Mouse (Mus musculus): ENCODE results near the gene Tnr.
A peak's percentile ranks its signal among the peaks of the same experiment; 100 is the strongest.

The Tnr gene

DNA sequence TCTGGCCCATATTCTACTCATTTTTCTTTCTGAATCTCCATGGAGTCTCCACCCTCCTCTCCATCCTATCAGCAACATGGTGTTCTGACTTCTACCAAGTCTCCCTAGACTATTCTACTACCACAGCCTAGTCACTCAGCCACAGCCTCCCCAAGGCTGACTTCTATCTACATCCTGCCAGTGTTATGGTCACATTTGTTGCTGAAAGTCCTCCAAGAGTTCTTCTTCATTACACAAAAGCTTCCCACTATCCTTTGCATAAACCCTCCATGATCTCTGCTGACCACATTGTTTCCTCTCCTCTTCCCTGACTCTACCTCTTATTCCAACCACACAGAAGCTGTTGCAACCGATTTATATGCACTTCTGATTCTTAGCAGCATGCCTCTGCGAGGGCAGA, 272.5 kb downstream of the Tnr start:
- no peak for DNase-seq (ENCODE audit: low spot score in 2 of 2)

DNA sequence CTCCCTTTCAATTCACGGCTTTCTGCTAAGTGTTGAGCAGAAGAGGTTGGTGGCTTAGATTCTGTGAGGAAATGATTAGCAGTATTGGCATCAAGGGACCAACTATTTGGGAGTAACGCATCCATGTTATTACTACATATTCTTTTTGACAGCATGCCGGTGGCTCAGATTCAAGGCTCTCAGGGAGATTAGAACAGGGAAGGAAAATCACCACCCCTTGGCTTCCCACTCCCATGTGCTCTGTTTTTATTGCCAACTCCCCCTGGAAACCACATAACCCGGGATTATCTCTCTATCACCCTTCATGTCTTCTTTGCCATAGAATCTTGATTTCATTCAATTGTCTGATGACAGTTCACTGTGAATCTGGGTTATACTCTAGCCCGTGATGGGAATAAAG, 276.8 kb downstream of the Tnr start:
- no peak for DNase-seq (ENCODE audit: low spot score in 2 of 2)

DNA sequence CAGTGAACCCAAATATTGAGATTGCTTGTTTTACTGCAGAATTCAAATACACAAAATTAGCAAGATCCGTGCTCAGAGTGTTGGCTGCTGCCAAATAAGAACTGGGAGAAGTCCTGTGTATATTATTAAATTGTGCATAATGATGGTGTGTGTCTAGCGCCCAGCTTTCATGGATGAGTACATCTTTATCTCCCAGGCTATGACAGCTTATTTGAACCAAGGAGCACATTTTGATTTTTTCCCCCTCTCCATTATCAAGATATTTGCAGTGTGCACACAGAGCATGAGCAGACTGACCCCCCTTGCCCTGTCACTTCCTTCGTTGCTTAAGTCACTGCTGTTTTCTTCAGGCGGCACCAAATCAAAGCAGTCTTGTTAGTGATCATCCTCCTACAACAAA, 278.2 kb downstream of the Tnr start:
- DNase-seq (ENCODE audit: low spot score in 2 of 2): no peak

DNA sequence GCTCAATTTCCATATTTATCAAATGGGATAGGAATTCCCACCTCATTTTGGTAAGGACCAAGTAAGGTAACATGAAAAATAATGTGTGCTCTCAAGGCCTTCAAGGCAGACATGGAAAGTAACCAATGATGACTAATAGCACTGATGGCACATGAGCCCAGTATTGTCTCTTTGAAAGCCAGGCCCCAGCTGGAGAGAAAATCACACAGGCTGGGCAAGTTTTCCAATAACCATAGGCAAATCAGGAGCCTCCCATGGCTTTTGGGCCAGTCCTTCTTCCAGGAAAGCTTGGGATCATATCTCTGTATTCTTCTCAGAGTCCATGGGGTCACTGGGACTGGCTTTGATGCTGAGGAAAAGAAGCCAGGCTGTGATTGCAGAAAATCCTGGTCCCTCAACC, 280.1 kb downstream of the Tnr start:
- DNase-seq (ENCODE audit: low spot score in 2 of 2): no peak

DNA sequence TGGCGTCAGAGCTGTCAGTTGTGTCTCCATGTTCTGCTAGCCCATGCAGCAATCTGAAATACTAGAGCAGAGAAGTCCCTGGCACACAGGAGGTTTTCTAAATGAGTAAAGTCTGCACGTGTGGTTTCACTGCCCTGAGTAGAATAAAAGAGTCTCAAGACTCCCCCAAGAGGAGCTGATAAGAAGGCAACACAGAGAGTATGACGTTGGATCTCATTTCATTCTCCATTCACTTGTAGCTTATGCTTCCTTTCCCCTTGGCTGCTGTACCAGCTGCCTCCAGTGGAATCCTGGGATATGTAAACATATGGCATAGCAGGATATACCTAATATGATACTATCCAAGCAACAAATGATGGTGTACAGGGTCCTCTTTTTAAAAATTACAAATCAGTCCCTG, 285.9 kb downstream of the Tnr start:
- DNase-seq (ENCODE audit: low spot score in 2 of 2): no peak

DNA sequence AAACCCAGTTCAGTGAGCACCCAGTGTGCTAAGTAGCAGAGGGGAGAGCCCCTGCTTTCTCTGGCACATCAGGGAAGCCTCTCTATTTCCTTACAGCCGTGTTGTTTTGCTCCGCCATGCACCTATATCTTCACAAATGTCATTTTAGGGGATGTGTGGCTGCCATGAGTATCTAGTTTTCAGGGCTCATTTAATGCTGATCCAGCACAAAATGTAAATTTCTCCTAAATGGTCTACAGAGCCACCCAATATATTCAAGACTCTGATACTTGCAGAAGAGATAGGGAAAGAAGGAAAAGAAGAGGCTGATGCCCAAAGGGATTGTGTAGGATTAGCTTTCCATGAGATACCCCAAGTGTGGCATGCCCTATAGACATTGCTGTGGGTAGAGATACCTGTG, 288.2 kb downstream of the Tnr start:
- DNase-seq (ENCODE audit: low spot score in 2 of 2): no peak

DNA sequence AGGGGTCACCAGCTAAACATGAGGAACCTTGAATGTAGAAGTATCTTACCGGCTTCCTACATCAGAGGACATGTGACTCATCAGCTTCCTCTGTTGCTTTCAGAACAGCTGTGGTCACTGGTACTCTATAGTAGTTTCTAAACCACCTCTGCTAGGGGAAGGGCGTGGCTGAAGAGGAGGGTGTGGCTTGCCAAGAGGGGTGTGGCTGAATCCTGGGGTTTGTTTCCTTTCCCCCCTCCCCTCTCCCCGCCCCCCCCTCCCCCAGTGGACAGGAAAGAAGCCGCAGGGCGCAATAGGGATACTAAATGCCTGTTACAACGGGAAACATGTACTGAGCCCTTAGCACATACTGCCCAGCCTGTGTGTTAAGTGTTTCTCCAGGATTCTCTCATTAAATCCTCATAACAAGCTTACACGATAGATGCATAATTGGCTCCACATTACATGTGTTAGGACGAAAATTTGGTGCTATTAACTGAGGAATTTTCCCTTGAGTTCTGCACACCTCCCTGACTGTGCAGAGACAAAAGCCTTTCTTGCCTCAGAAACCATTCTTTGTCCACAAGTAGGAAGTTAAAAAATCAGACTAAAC, 289.3 kb downstream of the Tnr start:
- DNase-seq (ENCODE audit: low spot score in 2 of 2): no peak

DNA sequence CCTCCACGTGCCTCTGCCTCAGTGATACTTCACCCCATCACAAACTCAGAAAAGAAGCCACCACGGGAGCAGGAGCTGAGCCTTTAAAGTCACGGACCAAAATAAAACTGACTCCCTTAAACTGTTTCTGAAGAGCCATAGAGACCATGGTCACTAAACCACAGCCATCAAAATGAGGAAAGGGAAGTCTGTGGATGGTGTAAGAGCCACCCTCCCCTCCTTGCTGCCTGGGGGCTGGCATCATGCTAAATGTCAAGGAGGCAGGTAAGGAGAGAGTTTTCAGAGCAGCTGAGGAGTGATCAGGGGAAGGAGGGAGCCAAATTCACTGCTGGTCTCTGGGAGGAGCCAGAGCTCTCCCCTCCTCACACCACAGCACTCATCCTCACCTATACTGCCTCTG, 290.8 kb downstream of the Tnr start:
- no peak for DNase-seq (ENCODE audit: low spot score in 2 of 2)

DNA sequence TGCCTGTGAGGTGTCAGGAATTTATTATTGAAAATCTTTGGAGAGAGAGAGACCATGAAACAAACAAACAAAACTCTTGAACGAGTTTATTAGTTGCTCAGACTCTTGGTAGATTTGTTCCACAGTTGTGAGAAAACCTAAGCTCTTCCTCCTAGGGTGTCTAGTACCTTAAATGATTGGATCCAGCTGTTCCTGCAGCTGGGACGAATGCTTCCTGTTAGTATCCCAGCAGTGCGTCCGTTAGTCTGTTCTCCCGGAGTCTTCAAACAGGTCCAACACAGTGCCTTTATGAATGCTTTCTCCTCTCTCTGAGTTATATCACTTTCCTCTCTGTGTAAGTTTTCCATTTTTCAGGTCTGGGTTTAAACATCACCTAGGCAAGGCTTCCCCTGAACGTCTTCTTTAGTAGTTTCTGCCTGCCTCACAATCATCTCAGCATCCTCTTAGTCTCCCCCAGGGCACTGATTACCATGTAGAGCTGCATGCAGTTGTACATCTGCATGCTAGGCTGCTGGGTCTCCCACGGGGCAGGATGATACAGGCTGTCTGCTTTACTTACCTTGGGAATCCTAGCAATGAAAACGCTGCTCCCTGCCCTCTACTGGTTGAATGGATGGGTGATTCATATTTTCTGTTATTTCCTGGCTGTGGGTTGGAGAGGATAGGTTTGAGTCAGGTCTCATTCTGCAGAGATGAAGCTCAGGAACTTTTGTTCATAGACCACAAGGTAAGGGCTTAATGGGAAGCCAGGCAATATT, 293.2 kb downstream of the Tnr start:
- DNase-seq (ENCODE audit: low spot score in 2 of 2): no peak

DNA sequence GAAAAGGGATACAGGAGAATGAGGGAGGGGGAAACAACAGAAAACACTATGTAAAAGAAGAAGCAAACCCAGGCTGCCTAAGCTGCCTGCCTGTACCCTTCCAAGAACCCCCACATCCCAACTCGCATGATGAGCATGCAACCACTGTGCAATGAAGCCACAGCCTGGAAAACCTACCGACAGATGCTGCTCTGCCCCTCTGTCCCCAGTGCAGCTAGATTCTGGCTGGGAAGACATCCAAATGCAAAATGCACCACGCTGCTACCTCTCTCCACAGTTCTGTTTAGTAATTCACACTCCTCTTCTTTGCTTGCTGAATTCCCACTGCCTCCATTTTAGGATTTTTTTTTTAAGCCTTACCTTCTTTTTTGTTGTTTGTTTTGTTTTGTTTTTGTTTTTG, 295.9 kb downstream of the Tnr start:
- peak; percentile 43 to 54 for DNase-seq (ENCODE audit: low spot score in 2 of 2)

DNA sequence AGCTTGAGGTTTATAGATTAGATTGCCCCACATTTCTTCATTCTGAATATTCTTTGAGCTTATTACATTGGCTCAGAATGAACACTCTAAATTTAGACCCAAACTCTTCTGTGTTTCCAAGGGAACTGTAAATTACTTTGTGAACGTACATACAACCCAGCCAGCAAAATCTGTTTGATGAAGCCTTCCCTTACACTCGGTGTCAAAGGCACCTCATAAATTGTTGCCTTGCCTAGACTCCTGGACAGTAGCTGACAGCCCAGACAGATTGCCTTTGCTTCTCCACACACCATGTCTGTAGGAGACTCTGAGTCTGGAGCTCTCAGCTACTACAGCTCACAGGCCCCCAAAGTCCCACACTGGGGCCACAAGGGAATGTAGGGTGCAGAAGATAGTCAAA, 298.8 kb downstream of the Tnr start:
- DNase-seq (ENCODE audit: low spot score in 2 of 2): peak in 1 of 2 experiments; percentile 67

DNA sequence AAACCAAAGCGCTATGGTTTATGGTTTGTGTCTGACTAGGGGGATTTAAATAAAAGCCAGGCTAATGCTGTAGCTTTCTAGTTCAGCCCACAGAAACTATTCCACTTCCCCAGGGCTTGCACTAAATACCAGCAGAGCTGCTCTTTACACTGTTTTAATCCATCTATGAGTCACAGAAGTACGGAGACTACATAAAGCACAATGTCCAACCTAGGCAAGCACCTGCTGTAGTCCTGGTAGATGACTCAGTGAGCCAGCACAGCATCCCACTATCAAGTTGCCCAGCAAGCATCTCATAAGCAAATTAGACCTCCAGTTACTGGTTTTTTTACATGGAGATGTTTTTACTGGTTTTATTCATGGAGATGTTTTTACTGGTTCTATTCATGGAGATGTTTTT, 305.0 kb downstream of the Tnr start:
- DNase-seq (ENCODE audit: low spot score in 2 of 2): no peak

DNA sequence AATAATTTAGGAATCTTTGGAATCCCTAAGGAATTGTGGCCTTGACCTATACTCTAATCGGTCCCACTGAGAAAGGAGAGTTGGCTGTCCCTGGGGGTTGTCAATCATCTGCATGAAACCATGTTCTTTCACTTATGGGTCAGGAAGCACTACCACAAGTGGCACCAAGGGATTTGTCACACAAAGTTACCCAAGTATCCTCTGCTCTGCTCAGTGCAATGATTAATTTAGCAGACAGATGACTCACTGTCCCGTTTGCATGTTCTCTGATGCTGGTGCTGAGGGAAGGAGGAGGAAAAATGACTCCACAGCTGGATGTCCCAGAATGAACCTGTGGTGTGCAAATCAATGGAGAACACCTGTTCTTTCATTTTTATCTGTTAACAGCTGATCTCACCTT, 309.6 kb downstream of the Tnr start:
- DNase-seq (ENCODE audit: low spot score in 2 of 2): no peak

DNA sequence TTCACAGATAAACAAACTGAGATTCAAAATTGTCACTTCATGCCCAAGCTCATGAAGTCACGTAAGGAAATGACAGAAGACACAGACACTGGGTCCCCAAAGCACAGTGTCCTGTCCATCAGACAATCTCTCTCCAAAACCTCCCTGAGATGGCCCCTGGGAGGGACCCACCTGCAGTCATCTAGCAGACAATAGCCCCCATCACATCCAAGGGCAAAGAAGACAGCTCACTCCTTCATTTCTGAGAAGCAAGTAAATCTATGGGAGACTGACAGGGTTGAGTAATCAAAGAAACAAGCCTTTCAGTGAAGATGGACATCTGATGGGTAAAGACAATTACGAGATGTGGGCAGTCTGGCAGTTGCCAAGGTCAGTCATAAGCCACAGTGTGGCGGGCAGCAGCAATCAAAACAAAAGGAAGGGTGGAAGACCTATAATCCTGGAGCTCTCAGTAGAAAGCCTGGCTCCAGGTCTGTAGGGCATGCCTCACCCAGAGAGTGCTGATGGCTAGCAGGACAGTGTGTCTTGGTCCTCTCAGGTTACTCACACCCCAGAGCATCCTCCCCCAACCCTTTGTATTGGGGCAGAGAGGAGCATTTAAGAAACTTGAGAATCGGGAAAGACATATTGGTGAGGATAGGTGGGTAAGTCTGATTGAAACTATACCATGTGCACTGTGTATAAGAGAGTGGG, 310.2 kb downstream of the Tnr start:
- DNase-seq (ENCODE audit: low spot score in 2 of 2): no peak

DNA sequence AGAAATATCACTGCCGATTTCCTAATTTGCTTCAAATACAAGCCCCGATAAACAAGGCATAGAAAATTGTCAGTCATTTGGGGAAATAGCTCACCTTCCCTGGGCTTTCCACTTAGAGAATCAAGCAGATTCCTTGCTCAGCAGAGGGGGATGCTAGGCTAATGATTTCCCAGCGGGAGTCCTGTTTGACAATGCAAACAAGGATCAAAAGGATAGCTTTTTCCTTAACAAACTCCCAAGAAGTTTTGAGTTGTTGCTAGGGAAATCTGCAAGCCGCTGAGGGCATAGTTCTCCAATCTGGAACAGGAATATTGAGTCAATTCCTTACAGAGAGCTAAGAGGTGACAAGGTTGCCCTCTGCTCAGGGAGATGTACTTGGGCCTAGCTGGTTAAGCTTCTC, 311.6 kb downstream of the Tnr start:
- DNase-seq (ENCODE audit: low spot score in 2 of 2): no peak

DNA sequence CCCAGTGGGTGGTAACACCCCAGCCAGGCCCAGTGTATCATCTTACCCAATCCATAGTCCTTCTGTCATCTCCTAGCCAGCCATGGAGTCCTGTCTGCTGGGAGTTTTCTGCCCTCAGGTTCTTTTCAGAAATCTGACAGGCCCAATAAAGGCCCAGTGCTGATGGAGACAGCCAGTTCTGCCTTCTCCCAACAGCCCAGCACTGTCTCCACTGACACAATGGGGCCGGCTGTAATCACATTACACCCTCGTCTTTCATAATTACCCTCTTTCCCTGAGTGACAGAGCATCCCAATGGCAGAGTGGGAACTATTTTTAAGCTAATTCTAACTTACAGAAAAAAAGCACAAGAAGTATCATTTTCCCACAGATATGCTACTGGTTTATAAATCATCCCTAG, 316.8 kb downstream of the Tnr start:
- no peak for DNase-seq (ENCODE audit: low spot score in 2 of 2)

DNA sequence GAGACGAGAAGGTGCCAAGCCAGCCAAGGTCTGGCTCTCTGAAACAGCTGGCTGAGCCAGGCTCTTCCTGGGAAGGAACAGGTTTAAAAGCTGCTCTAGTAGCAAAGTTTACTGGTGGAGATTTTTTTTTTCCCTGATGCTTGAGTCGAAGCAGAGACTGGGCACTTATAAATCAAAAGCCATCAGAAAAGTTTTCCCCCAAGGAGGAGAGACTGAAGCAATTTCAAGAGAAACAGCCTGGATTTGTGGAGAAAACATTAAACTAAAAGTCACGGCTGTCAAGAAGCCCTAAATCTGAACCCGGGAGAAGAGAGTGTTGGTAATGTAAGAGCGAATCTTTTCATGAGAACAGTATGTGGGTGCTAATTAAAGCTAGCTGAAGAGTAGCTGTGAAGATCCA, 319.3 kb downstream of the Tnr start:
- no peak for DNase-seq (ENCODE audit: low spot score in 2 of 2)

DNA sequence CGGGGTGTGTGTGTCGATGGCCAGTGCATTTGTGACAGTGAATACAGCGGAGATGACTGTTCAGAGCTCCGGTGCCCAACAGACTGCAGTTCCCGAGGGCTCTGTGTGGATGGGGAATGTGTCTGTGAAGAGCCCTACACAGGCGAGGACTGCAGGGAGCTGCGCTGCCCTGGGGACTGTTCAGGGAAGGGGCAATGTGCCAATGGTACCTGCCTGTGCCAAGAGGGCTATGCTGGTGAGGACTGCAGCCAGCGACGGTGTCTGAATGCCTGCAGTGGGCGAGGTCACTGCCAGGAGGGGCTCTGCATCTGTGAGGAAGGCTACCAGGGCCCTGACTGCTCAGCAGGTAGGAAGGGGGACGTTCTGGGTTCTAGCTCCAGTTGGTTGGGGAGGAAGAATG, 328.5 kb downstream of the Tnr start:
- DNase-seq (ENCODE audit: low spot score in 2 of 2): peak in 1 of 2 experiments; percentile 54

DNA sequence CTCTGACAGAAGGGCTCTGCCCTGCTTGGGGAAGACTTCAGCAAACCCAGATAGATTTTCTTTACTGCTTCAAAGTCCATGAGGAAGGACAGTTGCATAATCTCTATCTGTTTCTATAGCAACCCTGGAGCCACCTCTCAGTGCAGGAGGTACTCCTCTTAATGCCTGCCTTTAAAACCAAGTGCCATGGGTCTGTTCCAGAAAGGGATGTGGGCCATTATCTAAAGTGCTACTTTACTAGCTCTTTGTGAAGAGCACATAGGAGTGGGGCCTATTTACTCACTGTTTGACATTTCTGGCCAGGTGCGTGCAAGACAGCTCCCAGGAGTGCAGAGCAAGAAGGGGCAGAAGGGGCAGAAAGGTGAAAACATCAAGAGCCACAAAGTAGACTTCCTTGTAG, 330.7 kb downstream of the Tnr start:
- no peak for DNase-seq (ENCODE audit: low spot score in 2 of 2)

DNA sequence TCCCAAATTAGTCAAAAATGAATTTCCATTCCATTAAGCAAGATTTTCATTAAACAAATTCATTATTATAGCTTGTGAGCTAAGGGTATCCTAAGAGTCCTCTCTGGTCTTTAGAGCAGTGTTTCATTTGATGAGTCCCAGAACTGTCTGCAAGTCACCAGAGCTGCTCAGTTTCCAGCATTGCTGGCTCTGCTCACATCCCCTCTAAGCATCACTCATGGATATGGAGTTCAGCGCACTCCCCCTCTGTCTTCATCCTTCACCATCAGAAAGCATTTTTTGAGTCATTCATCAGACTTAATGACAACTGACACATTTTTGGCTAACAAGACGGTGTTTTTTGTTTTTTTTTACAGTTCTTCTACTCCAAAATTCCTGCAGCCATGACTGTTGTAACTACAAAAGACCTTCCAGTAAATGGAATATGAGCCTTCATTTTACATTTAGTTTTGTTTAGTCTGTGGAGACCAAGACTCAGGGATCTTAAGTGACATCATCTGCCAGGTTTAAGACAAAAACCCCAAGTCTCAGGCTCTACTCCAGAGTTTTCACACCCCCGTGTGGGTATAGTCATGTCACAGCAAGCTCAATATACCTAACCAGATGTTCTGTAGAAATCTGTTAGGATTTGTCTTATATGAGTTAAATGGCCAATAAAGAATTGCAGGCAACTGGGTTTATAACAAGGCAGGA, 338.4 kb downstream of the Tnr start:
- no peak for DNase-seq (ENCODE audit: low spot score in 2 of 2)

DNA sequence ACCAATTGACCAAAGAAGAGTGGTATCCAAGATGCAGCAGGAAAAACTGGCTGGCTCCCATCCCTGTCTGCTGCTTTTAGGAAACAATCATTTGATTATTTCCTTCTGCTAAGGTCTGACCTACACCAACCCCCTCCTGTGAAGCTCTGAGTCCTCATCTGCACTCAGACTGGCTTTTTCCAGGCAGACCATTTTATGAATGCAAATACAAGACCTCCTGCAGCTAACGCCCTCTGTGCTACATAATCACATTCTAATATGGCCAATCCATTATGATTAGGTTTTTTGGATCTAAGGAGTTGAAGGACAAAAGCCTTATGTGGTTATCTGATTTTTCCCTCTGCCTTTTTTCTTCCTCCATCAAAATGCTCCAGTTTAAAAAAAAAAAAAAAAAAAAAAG, 342.1 kb downstream of the Tnr start:
- peak in 1 of 2 experiments; percentile 34 for DNase-seq (ENCODE audit: low spot score in 2 of 2)

DNA sequence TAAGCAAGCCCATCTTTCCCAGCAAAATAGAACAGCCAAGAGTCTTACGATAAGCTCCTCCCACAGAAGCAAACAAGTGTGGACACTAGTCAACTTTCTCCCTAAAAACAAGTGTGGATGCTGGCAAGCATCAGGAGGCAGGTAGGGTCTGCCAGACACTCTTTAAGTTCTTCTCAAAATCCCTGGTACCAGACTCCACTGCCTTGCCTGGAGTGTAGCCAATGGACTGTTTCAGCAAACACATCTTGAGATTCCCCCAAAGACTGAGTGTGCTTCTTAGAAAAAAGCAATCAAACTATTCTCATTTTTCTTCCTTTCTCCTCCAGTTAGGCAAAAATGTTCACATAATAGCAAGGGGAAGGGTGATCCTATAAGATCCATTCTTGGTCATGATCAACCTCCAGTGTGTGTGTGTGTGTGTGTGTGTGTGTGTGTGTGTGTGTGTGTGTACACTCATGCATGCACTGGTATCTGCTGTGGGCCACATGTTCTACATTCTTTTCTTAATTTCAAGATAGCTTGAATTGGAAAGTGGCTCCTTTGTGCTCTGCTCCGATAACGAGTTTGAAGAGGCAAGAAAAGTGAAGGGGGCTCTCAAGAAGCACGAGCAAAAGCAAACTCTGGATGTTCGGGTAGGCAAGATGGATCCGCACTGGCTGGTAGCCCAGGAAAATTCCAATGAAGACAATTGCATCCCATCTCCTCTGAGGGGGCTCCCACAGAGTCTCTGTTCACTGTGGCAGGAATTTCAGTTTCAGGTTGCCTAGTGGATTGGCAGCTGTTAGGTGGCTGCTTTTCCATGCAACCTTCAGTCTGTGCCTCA, 346.3 kb downstream of the Tnr start:
- DNase-seq (ENCODE audit: low spot score in 2 of 2): no peak
